Mouse (Mus musculus) MEL (cell line): ENCODE data around the gene Psmc5. TPM values are rescaled to one million over a fixed set of nuclear protein-coding genes. Genes with fewer than 3 reads are reported as not detected.

Experiments
- DNase-seq: peaks from one replicate; pipeline ENCODE4 v3.0.0; 2011; ENCODE audit warnings: low read depth, low spot score
- H3K27ac ChIP-seq: 2 replicates; pipeline ENCODE4 v1.5.1; 2012; ENCODE audit warnings: low read depth, mild to moderate bottlenecking, control low read depth, low read length, moderate library complexity; ENCODE audit not compliant: control insufficient read depth
- H3K27me3 ChIP-seq, 2 experiments: fragments of 150-350 bp in 1 of 2; sonication (generic) in 1 of 2; 2 replicates each; pipeline ENCODE4 v1.6.1; 2012; ENCODE audit warnings: low read length in 2 of 2, mild to moderate bottlenecking in 2 of 2, improper control_type of control experiment in 1 of 2, moderate library complexity in 1 of 2; ENCODE audit not compliant: insufficient read depth in 2 of 2, control insufficient read depth in 1 of 2
- H3K36me3 ChIP-seq, 2 experiments: 2 replicates each; pipeline ENCODE4 v1.6.1; 2012 to 2014; ENCODE audit warnings: low read length in 2 of 2, improper control_type of control experiment in 1 of 2, inconsistent platforms in 1 of 2, mild to moderate bottlenecking in 1 of 2; ENCODE audit not compliant: insufficient read depth in 2 of 2, control insufficient read depth in 1 of 2
- H3K4me1 ChIP-seq, 2 experiments: fragments of 150-350 bp in 1 of 2; sonication (generic) in 1 of 2; 2 replicates each; pipeline ENCODE4 v1.6.1; 2012; ENCODE audit warnings: low read length in 2 of 2, improper control_type of control experiment in 1 of 2, mild to moderate bottlenecking in 1 of 2; ENCODE audit not compliant: insufficient read depth in 2 of 2, control insufficient read depth in 1 of 2
- H3K4me3 ChIP-seq, 2 experiments: fragments of 150-350 bp in 1 of 2; sonication (generic) in 1 of 2; 2 replicates each; pipeline ENCODE4 v1.5.1; 2012; ENCODE audit warnings: low read depth in 2 of 2, low read length in 2 of 2, mild to moderate bottlenecking in 2 of 2, moderate library complexity in 2 of 2, control low read depth in 1 of 2, improper control_type of control experiment in 1 of 2; ENCODE audit not compliant: control insufficient read depth in 1 of 2, insufficient read depth in 1 of 2
- H3K79me2 ChIP-seq: 2 replicates; pipeline ENCODE4 v1.6.1; 2012; ENCODE audit warnings: mild to moderate bottlenecking, low read length, moderate library complexity; ENCODE audit not compliant: control insufficient read depth, poor library complexity, insufficient read depth
- H3K9ac ChIP-seq: 2 replicates; pipeline ENCODE4 v1.6.1; 2012; ENCODE audit warnings: low read depth, mild to moderate bottlenecking, control low read depth, low read length, moderate library complexity; ENCODE audit not compliant: control insufficient read depth, poor library complexity, severe bottlenecking
- H3K9me3 ChIP-seq: fragments of 150-350 bp; sonication (generic); replicated peaks from 2 replicates; pipeline ENCODE4 v1.6.1; 2012; ENCODE audit warnings: mild to moderate bottlenecking, low read length, improper control_type of control experiment, moderate library complexity; ENCODE audit not compliant: insufficient read depth
- BHLHE40 ChIP-seq: IDR thresholded peaks from 2 replicates; pipeline ENCODE4 v1.6.1; 2012; ENCODE audit warnings: low read depth, mild to moderate bottlenecking, inconsistent platforms, low read length, improper control_type of control experiment, borderline replicate concordance
- CHD2 ChIP-seq: IDR thresholded peaks from 2 replicates; pipeline ENCODE4 v1.6.1; 2011; ENCODE audit warnings: low read length, improper control_type of control experiment
- ELF1 ChIP-seq: IDR thresholded peaks from 2 replicates; pipeline ENCODE4 v1.6.1; 2014; ENCODE audit warnings: low read depth, mild to moderate bottlenecking, inconsistent platforms, low read length, improper control_type of control experiment, moderate library complexity
- ETS1 ChIP-seq: IDR thresholded peaks from 2 replicates; pipeline ENCODE4 v1.6.1; 2012; ENCODE audit warnings: low read depth, mild to moderate bottlenecking, inconsistent platforms, low read length, improper control_type of control experiment, moderate library complexity
- MAX ChIP-seq: IDR thresholded peaks from 2 replicates; pipeline ENCODE4 v1.6.1; 2011; ENCODE audit warnings: low read length, improper control_type of control experiment
- MXI1 ChIP-seq: IDR thresholded peaks from 2 replicates; pipeline ENCODE4 v1.6.1; 2011; ENCODE audit warnings: mild to moderate bottlenecking, low read depth, low read length, improper control_type of control experiment
- NRF1 ChIP-seq: IDR thresholded peaks from 2 replicates; pipeline ENCODE4 v1.6.1; 2014; ENCODE audit warnings: low read depth, mild to moderate bottlenecking, inconsistent platforms, low read length, improper control_type of control experiment, moderate library complexity; ENCODE audit not compliant: poor library complexity, insufficient read depth, severe bottlenecking
- POLR2A ChIP-seq, 2 experiments: IDR thresholded peaks; 2 replicates each; pipeline ENCODE4 v1.6.1; 2011 to 2012; ENCODE audit warnings: low read length in 2 of 2, mild to moderate bottlenecking in 2 of 2, control low read depth in 1 of 2, improper control_type of control experiment in 1 of 2, low read depth in 1 of 2, moderate library complexity in 1 of 2; ENCODE audit not compliant: control insufficient read depth in 1 of 2, insufficient read depth in 1 of 2, poor library complexity in 1 of 2
- POLR2AphosphoS5 ChIP-seq: IDR thresholded peaks from 2 replicates; pipeline ENCODE4 v1.6.1; 2012; ENCODE audit warnings: low read depth, borderline replicate concordance, mild to moderate bottlenecking, inconsistent platforms, low read length, moderate library complexity, mixed read lengths
- SIN3A ChIP-seq: IDR thresholded peaks from 2 replicates; pipeline ENCODE4 v1.6.1; 2012; ENCODE audit warnings: low read length, improper control_type of control experiment, inconsistent platforms
- USF2 ChIP-seq, 2 experiments: IDR thresholded peaks; 2 replicates each; pipeline ENCODE4 v1.6.1; 2011 to 2012; ENCODE audit warnings: improper control_type of control experiment in 2 of 2, low read length in 2 of 2, borderline replicate concordance in 1 of 2, inconsistent platforms in 1 of 2, low read depth in 1 of 2, mild to moderate bottlenecking in 1 of 2; ENCODE audit not compliant: insufficient read depth in 1 of 2
- ZC3H11A ChIP-seq: IDR thresholded peaks from 2 replicates; pipeline ENCODE4 v1.6.1; 2012; ENCODE audit warnings: low read depth, mild to moderate bottlenecking, inconsistent platforms, low read length, improper control_type of control experiment
- polyA plus RNA-seq, 2 experiments: library from polyadenylated mRNA; stranded (reverse) in 1 of 2; unstranded in 1 of 2; fragments of >175 nt in 1 of 2; fragments of >200 nt in 1 of 2; gene quantifications; 2 replicates each; pipeline versions ENCODE4 v1.2.1 to v1.2.4; 2012; ENCODE audit warnings: low replicate concordance in 2 of 2, low read depth in 1 of 2; ENCODE audit not compliant: insufficient read length in 2 of 2, insufficient read depth in 1 of 2, missing spikeins in 1 of 2
- total RNA-seq: library from RNA; depleted of rRNA; stranded (reverse); fragments of 300-350 nt; gene quantifications from 2 replicates; pipeline ENCODE4 v1.2.3, GENCODE M21; 2012

Gene Psmc5
- total and polyA plus RNA-seq, 3 experiments = 112 to 426 (median 290) TPM

- TF ChIP-seq SIN3A = peak; percentile 99
- peak; percentile 94 for TF ChIP-seq ELF1
- no peak; the same call in 1 of the 2 replicates for TF ChIP-seq BHLHE40
- TF ChIP-seq CHD2 = peak; percentile 69
- TF ChIP-seq MAX = peak; percentile 97
Observed at GRCm38 (mm10) chr11:106255685-106256451, at the start of gene Psmc5, which contains the start of gene Ftsj3 (continued).

GRCm38 (mm10) chr11:106212771-106213170 lies 43.2 kb upstream of the Psmc5 start:
- TF ChIP-seq POLR2A (IDR thresholded peaks at IDR 0.05; ENCODE audit: control insufficient read depth in 1 of 2, insufficient read depth in 1 of 2, low read depth in 1 of 2, low read length in 2 of 2, poor library complexity in 1 of 2) (0 out of 4 replicates have a peak, but pooled peaks of 1 of the 2 experiments have one; percentile 2), NRF1 (no peak)
- TF ChIP-seq, all 39 proteins: peak for 1
- no peak for DNase-seq
- Histone ChIP-seq H3K4me3 (no peak overlapping the region), H3K9ac (no peak overlapping the region), H3K27ac (no peak overlapping the region), H3K36me3 (peaks cover 12 to 32% of the 10 kb centered on the region in 2 experiments), H3K4me1 (peaks cover 0 to 8% of the 10 kb centered on the region in 2 experiments; a peak in 2 of 4 replicates), H3K27me3 (no peaks in the 10 kb centered on the region), H3K79me2 (peaks cover 35% of the 10 kb centered on the region), H3K9me3 (no peaks in the 10 kb centered on the region)

GRCm38 (mm10) chr11:106214856-106215255 lies 41.1 kb upstream of the Psmc5 start:
- Histone ChIP-seq H3K4me3 (peak overlapping the region; percentile 47 to 86), H3K27me3 (no peaks in the 10 kb centered on the region), H3K9me3 (no peaks in the 10 kb centered on the region), H3K4me1 (peaks cover 0 to 19% of the 10 kb centered on the region in 2 experiments; a peak in 3 of 4 replicates), H3K79me2 (peaks cover 53% of the 10 kb centered on the region), H3K9ac (peak overlapping the region; percentile 86), H3K27ac (peak overlapping the region; percentile 85), H3K36me3 (peaks cover 25 to 30% of the 10 kb centered on the region in 2 experiments)
- DNase-seq = no peak
- TF ChIP-seq ETS1 (no peak), POLR2A (IDR thresholded peaks at IDR 0.05; ENCODE audit: control insufficient read depth in 1 of 2, insufficient read depth in 1 of 2, low read depth in 1 of 2, low read length in 2 of 2, poor library complexity in 1 of 2) (no peak), USF2 (IDR thresholded peaks at IDR 0.05; ENCODE audit: borderline replicate concordance in 1 of 2, insufficient read depth in 1 of 2, low read depth in 1 of 2, low read length in 2 of 2) (no peak), ZC3H11A (no peak), BHLHE40 (no peak), POLR2AphosphoS5 (no peak), MXI1 (no peak)
